Mouse (Mus musculus) embryo, embryonic 11.5 days (tissue): ENCODE results near the gene Apol9b.

Experiments
- DNase-seq: peaks from one replicate; pipeline ENCODE4 v3.0.0-alpha.2; 2012; ENCODE audit warnings: low read depth, low spot score

Gene Apol9b

GRCm38 (mm10) chr15:77746326-77746725, 17.5 kb downstream of the Apol9b start:
- no peak for DNase-seq

- no peak for DNase-seq
Observed at GRCm38 (mm10) chr15:77748414-77748813, 19.6 kb downstream of the Apol9b start.

- DNase-seq, result no peak
Observed at GRCm38 (mm10) chr15:77749717-77750116, 20.9 kb downstream of the Apol9b start.

- DNase-seq, result peak; percentile 14
Observed at GRCm38 (mm10) chr15:77750461-77750860, 21.6 kb downstream of the Apol9b start.

GRCm38 (mm10) chr15:77752443-77752842, 23.6 kb downstream of the Apol9b start:
- no peak for DNase-seq

- DNase-seq, result no peak
Observed at GRCm38 (mm10) chr15:77755132-77755531, 26.3 kb downstream of the Apol9b start.

GRCm38 (mm10) chr15:77756081-77756480, 27.2 kb downstream of the Apol9b start:
- DNase-seq, result no peak

GRCm38 (mm10) chr15:77756848-77757247, 28.0 kb downstream of the Apol9b start, which contains the start of gene Apol8:
Gene Apol8, minus strand, starts transcription at chr15:77757003.
- DNase-seq, result peak; percentile 42

GRCm38 (mm10) chr15:77757586-77758226, 28.9 kb downstream of the Apol9b start:
- DNase-seq, result no peak

GRCm38 (mm10) chr15:77760037-77760436, 31.2 kb downstream of the Apol9b start:
- no peak for DNase-seq

- DNase-seq, result no peak
Observed at GRCm38 (mm10) chr15:77761083-77761482, 32.2 kb downstream of the Apol9b start.

GRCm38 (mm10) chr15:77761561-77762380, 32.9 kb downstream of the Apol9b start:
- DNase-seq, result no peak

GRCm38 (mm10) chr15:77763050-77763449, 34.2 kb downstream of the Apol9b start:
- DNase-seq, result no peak

- no peak for DNase-seq
Observed at GRCm38 (mm10) chr15:77763702-77764101, 34.9 kb downstream of the Apol9b start.

- DNase-seq, result no peak
Observed at GRCm38 (mm10) chr15:77764391-77765006, 35.7 kb downstream of the Apol9b start.

GRCm38 (mm10) chr15:77765484-77766093, 36.8 kb downstream of the Apol9b start:
- DNase-seq, result no peak

- DNase-seq, result no peak
Observed at GRCm38 (mm10) chr15:77766981-77767380, 38.1 kb downstream of the Apol9b start.

- no peak for DNase-seq
Observed at GRCm38 (mm10) chr15:77770341-77770740, 41.5 kb downstream of the Apol9b start.

GRCm38 (mm10) chr15:77770942-77771341, 42.1 kb downstream of the Apol9b start:
- DNase-seq, result no peak

GRCm38 (mm10) chr15:77773099-77773915, 44.5 kb downstream of the Apol9b start:
- DNase-seq, result no peak

GRCm38 (mm10) chr15:77774303-77774702, 45.5 kb downstream of the Apol9b start:
- DNase-seq, result no peak
